Comparison of ENCODE assay signal across 11 mouse cellular contexts in the genomic region with DNA sequence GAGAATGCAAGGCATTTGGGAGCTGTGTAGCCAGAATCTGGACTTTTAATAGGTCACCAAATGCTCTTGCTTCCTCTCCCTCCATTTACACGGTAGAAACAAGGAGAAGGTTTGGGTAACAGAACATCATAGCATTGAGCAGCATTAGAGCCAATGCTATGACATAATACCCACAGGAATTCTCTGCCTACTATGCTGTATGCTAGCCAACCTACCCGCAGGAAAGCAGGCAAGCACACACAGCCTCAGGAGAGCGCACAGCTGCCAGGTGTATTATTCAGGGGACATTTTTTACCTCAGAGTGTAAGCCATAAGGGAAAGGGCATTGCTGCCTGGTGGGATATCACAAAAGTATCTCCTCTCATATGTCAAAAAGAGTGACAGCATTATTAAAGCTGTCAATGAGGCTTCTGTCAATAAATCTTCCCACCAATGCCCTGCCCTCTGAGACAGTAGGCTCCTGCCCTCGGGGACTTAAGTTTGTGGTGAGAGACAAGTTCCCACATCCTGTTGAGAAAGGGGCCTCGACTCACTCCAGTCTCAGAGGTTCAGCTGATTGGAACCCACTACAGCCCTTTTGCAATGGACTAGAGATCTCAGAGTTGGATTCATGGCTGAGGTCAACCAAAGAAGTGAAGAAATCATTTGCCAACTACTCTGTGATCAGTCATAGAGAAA. TPM values are rescaled to one million over a fixed set of nuclear protein-coding genes. Genes with fewer than 3 reads are reported as not detected.
A peak's percentile ranks its signal among the peaks of the same experiment; 100 is the strongest.
DNase-seq lines count a peak whose midpoint lies in the region; ATAC-seq and TF ChIP-seq lines count a peak whose summit lies in the region.
"Had no signal": no experiment of that assay in that cellular context is flagged by ENCODE, and none has a peak within 500 bp of the region (broad histone marks: within the 10 kb centered on the region; RNA-seq: fewer than 3 reads in every experiment).

No protein-coding gene starts in this region.

- no peak overlapping the region for H3K4me2 ChIP-seq in limb, embryonic 14.5 days (replicated peaks; ENCODE audit: low read depth, low read length, severe bottlenecking)
- no peak overlapping the region for H3K4me2 ChIP-seq in hindbrain, embryonic 12.5 days (replicated peaks)
- H3K4me2 ChIP-seq: hindbrain, embryonic 14.5 days; liver, embryonic 13.5 days; neural tube, embryonic 12.5 days had no signal

- H3K27me3 ChIP-seq in kidney, adult 2 months (replicated peaks; ENCODE audit: control insufficient read depth, insufficient read depth, low read length) = no peaks in the 10 kb centered on the region
- H3K27me3 ChIP-seq in limb, embryonic 14.5 days (ENCODE audit: control insufficient read depth, insufficient read depth, low read length) = no peaks in the 10 kb centered on the region
- no peaks in the 10 kb centered on the region for H3K27me3 ChIP-seq in hindbrain, embryonic 12.5 days
- H3K27me3 ChIP-seq: liver, embryonic 13.5 days; neural tube, embryonic 12.5 days had no signal

- no peak overlapping the region for H3K27ac ChIP-seq in kidney, adult 2 months (ENCODE audit: insufficient read depth, low read depth, low read length)
- H3K27ac ChIP-seq in limb, embryonic 14.5 days (replicated peaks; ENCODE audit: low read depth, low read length) = no peak overlapping the region
- no peak overlapping the region for H3K27ac ChIP-seq in hindbrain, embryonic 12.5 days
- H3K27ac ChIP-seq: hindbrain, embryonic 14.5 days; liver, embryonic 13.5 days; neural tube, embryonic 12.5 days had no signal

- DNase-seq in kidney, adult 2 months = peak; percentile 1
- no peak for DNase-seq in kidney, adult 9 months
- DNase-seq in Muller cell, postnatal 12 days (ENCODE audit: inconsistent ontology term) = peak; percentile 89
- peak; percentile 65 for DNase-seq in limb, embryonic 14.5 days (ENCODE audit: low spot score)
- peak; percentile 62 to 71 for DNase-seq in thymus, postnatal 10 days (ENCODE audit: low spot score in 2 of 2)
- DNase-seq in urinary bladder, adult 18-20 months (ENCODE audit: low spot score in 2 of 2) = no peak
- no peak for DNase-seq in heart, postnatal 25 days (ENCODE audit: low spot score)
- DNase-seq: liver, embryonic 13.5 days had no signal

- no peaks in the 10 kb centered on the region for H3K36me3 ChIP-seq in kidney, adult 2 months (ENCODE audit: control insufficient read depth, insufficient read depth, low read length)
- no peaks in the 10 kb centered on the region for H3K36me3 ChIP-seq in limb, embryonic 14.5 days (ENCODE audit: control insufficient read depth, insufficient read depth, low read length)
- H3K36me3 ChIP-seq in hindbrain, embryonic 12.5 days = no peaks in the 10 kb centered on the region
- H3K36me3 ChIP-seq: liver, embryonic 13.5 days; neural tube, embryonic 12.5 days had no signal

- ATAC-seq in limb, embryonic 14.5 days (ENCODE audit: low FRiP score, low read depth) = no peak
- no peak for ATAC-seq in hindbrain, embryonic 12.5 days (ENCODE audit: low FRiP score)

- no peaks in the 10 kb centered on the region for H3K9me3 ChIP-seq in limb, embryonic 14.5 days (ENCODE audit: control insufficient read depth, low read length)
- no peaks in the 10 kb centered on the region for H3K9me3 ChIP-seq in hindbrain, embryonic 12.5 days (replicated peaks)
- H3K9me3 ChIP-seq: liver, embryonic 13.5 days; neural tube, embryonic 12.5 days had no signal

- no peaks in the 10 kb centered on the region for H3K4me1 ChIP-seq in kidney, adult 2 months (ENCODE audit: control insufficient read depth, insufficient read depth, low read length)
- H3K4me1 ChIP-seq in limb, embryonic 14.5 days (ENCODE audit: control insufficient read depth, insufficient read depth, low read length) = peaks cover 7% of the 10 kb centered on the region; the same call in 1 of the 2 replicates
- no peaks in the 10 kb centered on the region for H3K4me1 ChIP-seq in hindbrain, embryonic 12.5 days
- H3K4me1 ChIP-seq: neural tube, embryonic 12.5 days had no signal

- H3K9ac ChIP-seq in limb, embryonic 14.5 days (ENCODE audit: low read depth, low read length, severe bottlenecking) = no peak overlapping the region
- H3K9ac ChIP-seq in hindbrain, embryonic 12.5 days = no peak overlapping the region
- H3K9ac ChIP-seq: hindbrain, embryonic 14.5 days; liver, embryonic 13.5 days; neural tube, embryonic 12.5 days had no signal

- intact Hi-C loops in heart, postnatal 25 days (cut with DNase I) = loop anchor here (5.0 kb wide), 1 partner anchor 337 kb away; no protein-coding TSS in a partner anchor

- WGBS in kidney, adult 2 months = 42% methylated on average over 5 of the region's 5 CpGs
- WGBS in limb, embryonic 14.5 days = 38% methylated on average over 5 of the region's 5 CpGs
- 53% methylated on average over 5 of the region's 5 CpGs for WGBS in hindbrain, embryonic 12.5 days

- TF ChIP-seq CTCF in kidney, adult 2 months (conservative IDR thresholded peaks at IDR 0.05; ENCODE audit: insufficient read depth, insufficient read length, low read depth, low read length) = no peak

- TF ChIP-seq POLR2A in kidney, adult 2 months (IDR thresholded peaks at IDR 0.05; ENCODE audit: low read depth, low read length) = no peak
- no peak for TF ChIP-seq POLR2A in limb, embryonic 14.5 days (IDR thresholded peaks at IDR 0.05; ENCODE audit: borderline replicate concordance, extremely low read depth, insufficient read depth, insufficient read length)

- H3K4me3 ChIP-seq in kidney, adult 2 months (ENCODE audit: insufficient read depth, low read depth, low read length) = no peak overlapping the region
- no peak overlapping the region for H3K4me3 ChIP-seq in limb, embryonic 14.5 days (replicated peaks; ENCODE audit: low read length)
- no peak overlapping the region for H3K4me3 ChIP-seq in hindbrain, embryonic 12.5 days
- H3K4me3 ChIP-seq: liver, embryonic 13.5 days; neural tube, embryonic 12.5 days had no signal

RNA-seq across cellular contexts. Expression of gene Fyb, which starts 51.8 kb away (rescaled TPM):
- polyA plus RNA-seq in kidney, adult 2 months (2012; rRNA removed) = 3.0 and 84.9 TPM in 2 replicates
- 6.0 and 9.8 TPM in 2 replicates for polyA plus RNA-seq in limb, embryonic 14.5 days (2012; rRNA removed)
- 8.0 and 10.1 TPM in 2 replicates for polyA plus RNA-seq in limb, embryonic 14.5 days (2014; fragmentation: Nextera tagmentation; extraction: Ambion mirVana)
- 4.8 and 5.5 TPM in 2 replicates for polyA plus RNA-seq in hindbrain, embryonic 12.5 days (2016; fragmentation: Nextera tagmentation; extraction: Ambion mirVana)
- total RNA-seq in heart, postnatal 25 days (2021) = 10 to 100 TPM; 36.3 to 37.6 TPM

Comparison
In these comparisons a context has a peak if more than half of its experiments do, and no peak if none do; other contexts are left out.
1. DNase-seq: peak in kidney, adult 2 months (single experiment), Muller cell, postnatal 12 days (single experiment), limb, embryonic 14.5 days (single experiment) and thymus, postnatal 10 days (2 of 2); none in kidney, adult 9 months (single experiment), urinary bladder, adult 18-20 months (0 of 2) and heart, postnatal 25 days (single experiment).